Mouse (Mus musculus) inflammation-experienced regulatory T-cells, adult 6 months (primary cell): ENCODE measurements around the gene Bahcc1. TPM values are rescaled to one million over a fixed set of nuclear protein-coding genes. Genes with fewer than 3 reads are reported as not detected.

ENCODE experiments used
- ATAC-seq: one replicate; pipeline ENCODE4 v1.8.0; 2017
- polyA plus RNA-seq, 3 experiments: library from polyadenylated mRNA; unstranded; fragments of 100-300 nt; shearing (Covaris generic); gene quantifications; one replicate each; pipeline ENCODE4 v1.2.1; 2017

Gene Bahcc1
- polyA plus RNA-seq, 3 experiments from 2014 or later = not detected

DNA sequence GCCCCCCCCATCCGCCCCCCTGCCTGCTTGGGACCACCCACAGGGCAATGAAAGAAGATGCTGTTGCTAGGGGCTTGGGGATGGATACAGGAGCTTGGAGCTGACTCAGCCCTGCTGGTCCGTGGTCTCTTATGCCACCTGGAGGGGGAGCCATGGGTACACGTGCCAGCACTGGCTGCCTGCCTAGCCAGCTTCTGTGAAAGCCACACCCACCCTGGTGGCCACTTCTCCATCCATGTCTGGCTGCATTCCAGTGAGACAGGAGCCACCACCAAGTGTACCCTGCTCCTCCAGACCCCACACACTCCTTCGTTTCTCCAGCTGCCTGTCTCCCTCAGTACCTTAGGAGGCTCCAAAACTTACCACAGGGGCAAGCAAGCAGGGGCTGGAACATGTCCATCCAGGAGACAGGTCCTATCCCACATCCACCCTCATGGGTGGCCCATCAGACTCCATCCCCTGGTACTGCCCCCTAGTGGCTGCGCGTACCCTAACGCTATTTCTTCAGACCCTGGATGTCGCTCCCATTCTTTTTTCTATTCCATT, 29.7 kb downstream of the Bahcc1 start:
- ATAC-seq = no peak

DNA sequence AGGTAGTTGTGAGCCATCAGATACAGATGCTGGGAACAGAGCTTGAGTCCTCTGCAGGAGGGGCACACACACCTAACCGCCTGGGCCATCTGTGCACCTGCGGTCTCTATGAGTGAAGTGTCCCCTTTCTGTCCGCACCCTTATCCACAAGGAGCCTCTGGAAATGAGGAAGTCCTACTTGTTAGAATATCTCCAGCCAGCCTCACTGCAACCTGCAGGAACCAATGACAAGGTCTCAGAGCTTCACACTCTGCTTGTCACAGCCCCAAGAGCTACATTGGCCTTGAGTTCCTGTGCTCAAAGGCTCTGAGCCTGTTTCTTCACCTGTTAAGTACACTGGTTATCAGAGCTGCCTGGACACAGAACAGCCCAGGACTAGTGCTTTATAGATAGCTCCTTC, 30.4 kb downstream of the Bahcc1 start:
- no peak for ATAC-seq

DNA sequence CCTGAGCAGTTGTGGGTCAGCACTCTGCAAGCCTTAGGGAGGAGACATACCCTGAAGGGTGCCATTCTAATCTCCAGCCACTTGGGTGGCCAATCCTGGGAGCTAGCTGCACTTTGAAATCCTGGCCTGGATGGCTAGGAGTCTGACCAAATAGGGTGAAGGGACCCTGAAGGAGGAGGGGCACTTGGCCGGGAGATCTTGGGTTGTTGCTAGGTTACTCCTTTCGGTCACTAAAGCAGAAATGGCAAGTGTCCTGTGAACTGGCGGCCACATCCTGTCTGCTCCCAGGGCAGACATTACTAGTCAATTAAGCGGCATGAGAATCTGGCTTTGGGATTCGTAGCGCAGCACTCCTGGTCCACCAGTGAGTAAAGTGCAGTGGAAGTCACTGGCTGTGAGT, 31.3 kb downstream of the Bahcc1 start:
- no peak for ATAC-seq

DNA sequence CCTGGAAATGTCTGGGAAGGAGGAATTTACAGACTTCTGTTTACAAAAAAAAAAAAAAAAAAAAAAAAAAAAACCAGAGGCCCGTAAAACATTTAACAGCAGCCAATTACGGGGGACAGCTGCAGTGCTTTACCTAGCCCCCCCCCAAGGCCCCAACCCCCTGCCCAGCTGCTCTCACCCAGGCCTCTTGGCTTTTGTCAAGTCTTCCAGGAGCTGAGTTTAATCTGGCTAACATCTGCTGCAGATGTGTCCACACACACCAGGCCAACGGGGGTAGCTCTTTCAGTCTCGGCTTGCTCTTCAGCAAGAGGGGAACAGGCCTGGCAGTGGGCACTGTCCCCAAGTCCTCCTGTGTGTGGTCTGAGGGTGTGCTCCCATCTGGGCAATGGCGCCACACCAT, 32.7 kb downstream of the Bahcc1 start:
- ATAC-seq = no peak

DNA sequence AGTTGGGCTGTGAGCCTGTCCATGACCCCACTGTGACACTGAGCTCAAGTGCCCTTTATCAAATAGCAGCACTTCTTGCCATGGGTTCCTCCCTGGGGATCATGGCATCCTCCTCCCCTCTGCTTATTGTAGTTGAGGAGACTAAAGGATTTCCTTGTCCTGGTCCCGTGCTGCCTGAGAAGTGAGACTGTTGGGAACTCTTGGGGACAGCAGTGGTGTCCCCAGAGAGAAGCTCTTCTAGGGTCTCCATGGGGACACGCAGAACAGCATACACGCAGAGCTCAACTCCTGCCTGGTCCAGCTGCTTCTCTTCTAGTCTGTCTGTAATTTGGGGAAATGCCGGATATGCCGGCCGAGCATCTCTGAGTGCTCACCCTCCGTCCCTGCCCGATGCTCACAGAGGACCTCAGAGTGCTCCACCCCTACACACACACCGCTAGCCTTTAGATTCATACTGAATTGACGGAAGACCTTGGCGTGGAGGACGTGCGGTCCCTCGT, 33.6 kb downstream of the Bahcc1 start:
- ATAC-seq = no peak

DNA sequence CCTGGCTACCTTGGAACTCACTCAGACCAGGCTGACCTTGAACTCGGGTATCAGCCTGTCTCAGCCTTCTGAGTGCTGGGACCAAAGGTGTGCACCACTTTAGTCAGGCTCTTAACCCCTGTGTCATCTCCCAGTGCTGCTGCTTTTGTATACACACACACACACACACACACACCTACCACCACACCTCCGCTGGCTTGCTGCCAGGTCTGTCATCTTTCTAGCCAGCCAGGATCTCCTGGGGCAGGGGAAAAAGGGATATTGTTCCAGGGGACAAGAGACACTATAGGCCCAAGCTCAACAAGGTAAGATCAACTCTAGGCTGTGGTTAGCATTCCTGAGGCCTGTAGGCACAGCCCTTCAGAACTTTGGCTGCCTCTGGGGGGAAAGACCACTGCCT, 34.5 kb downstream of the Bahcc1 start:
- no peak for ATAC-seq

DNA sequence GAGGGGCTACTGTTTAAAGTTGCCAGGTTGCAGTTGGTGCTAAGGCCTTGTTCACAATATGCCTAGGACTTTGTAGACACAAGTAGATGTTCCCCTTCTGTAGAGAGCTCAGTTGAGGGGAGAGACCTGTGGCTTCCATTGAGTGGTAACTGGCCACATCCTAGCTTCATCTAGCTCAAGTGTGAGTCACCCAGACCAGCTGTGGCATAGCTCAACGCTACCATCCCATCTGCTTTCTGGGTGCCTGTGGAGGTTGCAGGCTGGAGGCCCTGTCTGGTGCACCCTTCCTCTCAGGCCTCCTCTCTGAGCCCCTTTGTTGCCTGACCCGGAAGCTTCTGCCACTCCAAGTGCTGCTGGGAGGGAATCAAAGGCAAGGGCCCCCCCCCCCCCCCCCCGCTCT, 34.9 kb downstream of the Bahcc1 start:
- ATAC-seq = no peak

DNA sequence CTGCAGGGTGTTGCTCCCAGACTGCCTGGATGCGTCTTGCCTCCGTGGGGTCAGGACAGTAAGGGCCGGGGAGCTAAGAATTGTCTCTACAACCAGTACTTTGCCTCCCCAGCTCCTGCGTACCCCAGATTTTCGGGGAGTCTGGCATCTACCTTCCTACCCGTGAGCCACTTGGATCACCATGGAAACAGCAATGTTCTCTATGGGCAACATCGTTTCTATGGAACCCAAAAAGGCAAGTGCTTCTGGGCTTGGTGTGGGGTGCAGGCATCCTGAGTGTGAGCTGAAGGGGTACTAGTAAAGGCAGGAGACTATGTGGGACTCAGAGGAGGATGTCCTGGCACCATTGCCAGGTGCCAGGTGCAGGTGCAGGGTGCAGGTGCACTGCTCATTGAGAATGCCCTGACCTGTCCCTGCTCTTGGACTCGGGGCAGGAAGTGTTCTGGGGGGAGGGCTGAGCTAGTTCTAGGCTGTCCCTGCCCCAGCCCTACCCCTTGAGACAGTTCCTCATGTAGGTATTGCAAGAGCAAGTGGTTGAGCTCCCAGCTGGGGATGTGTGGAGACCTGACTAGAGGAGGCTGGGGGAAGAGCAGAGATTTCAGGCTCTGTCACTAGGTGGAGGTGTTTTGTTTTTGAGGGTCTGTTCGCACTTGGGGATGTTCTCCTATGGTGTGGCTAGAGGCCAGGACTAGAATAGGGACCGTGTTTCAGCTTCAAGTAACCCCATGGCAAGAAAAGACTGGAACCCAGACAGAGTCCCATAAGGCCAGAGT, 35.6 kb downstream of the Bahcc1 start:
- ATAC-seq = no peak

DNA sequence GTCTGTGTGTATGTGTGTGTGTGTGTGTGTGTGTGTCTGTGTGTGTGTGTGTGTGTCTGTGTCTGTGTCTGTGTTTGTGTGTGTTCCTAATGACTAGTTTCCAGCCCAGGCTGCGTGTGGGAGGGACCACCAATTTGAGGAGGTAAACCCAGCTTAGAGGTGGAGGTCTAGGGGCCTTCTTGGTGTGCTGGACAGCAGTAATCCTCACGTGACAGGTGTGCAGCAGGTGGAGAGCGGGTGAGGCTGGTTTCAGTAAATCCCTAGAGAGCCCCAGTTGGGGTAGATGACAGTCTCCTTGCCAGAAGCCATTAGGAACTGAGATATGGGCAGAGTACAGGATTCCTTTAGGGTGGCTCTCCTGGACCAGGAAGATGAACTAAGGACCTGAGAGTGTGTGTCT, 36.3 kb downstream of the Bahcc1 start:
- ATAC-seq = no peak

DNA sequence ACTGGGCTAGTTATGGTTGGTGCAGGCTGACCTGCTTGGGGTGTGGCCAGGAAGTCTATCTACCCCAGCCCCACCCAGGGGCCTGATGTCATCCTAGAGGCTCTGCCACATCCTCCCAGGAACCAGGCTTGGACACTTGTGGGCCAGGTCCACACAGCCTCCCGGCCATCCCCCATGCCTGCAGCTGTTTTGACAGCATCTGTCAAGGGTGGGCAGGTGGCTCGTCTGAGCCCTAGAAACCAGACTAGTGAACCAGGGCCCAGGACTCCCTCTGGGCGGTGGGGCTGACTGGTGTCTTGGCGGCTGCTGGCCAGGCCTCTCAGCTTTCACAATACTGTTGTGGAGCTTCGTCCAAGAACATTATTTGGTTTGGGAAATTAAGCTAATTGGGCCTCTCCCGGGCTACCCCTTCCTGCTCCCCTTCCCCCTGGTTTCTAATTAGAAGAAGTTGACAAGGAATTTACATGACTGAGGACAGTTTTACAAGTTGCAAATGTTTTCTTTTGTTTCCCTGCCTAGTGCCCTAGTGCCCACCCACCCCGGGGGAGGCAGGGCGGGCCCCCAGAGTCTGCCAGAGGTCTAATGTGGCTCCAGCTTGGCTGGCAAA, 36.9 kb downstream of the Bahcc1 start:
- ATAC-seq = no peak

DNA sequence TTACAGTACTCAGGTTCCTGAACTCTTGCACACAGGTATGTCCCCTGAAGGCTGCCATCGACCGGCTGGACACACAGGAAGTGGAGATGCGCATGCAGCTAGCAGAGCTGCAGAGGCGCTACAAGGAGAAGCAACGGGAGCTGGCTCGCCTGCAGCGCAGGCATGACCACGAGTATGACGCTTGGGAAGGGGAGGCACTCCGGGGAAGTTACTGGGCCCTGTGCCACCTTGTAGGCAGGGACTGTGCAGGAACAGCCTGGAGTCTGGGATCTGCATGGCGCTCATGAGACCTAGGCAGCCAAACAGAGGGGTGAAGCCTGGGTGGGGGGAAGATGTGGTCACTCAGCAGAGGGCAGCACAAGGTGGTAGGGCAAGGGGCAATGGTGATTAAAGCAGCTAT, 46.6 kb downstream of the Bahcc1 start:
- ATAC-seq = no peak

DNA sequence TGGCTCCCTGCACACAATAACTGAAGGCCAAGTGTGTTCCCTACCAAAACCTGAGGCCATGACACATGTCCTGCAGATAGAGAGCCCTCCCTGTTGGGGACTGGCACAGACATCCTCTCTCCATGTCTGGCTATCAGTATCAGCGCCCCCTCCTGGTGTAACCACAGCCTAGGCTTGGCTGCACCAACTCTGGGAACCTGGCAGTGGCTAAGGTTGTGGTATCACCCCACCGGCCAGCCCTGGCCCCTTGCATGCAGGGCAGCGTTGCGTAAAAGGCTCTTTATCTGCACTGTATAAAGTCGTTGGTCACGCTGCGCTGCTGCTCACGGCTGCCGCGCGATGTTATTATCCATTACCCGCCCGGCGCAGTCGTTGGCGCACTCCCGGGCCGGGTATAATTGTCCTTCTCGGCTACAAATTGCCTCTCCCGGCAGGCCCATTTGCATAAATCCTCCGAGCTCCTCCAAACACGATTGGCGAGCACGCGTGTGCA, 47.6 kb downstream of the Bahcc1 start:
- no peak for ATAC-seq

DNA sequence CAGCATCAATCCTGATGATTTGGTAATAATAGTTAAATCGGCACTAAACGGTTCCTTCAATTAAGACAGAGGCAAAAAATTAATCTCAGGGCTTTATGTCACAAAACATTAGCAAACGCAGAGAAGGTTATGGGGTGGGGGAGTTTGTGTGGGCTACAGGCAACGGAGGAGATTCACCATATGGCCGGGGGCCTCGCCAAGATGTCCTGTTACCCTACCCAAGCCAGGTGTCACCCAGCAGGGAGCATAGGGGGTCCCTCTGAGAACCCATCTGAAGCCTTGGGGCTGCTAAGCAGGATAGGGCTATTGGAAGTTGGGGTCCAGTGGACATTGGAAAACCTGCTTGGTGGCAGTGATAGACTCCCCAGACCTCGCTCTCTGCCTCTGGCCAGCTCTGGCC, 48.0 kb downstream of the Bahcc1 start:
- no peak for ATAC-seq

DNA sequence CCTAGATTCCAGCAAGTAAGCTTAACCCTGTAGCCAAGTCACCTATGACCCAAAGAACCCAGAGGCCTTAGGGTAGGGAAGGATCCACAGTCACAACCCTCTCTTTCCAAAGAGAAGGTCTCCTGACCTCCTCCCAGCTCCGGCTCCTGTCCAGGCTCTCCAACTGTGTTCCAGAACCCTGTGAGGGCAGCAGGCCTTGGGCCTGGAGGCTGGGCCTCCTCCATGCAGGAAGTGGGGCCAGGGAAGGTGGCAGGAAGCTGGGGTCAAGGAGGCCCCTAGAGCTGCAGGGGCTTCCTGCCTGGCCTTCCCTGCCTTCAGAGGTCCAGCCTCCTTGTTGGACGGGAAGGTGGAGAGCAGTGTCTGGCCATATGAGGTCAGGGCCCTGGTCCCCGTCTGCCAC, 48.5 kb downstream of the Bahcc1 start:
- no peak for ATAC-seq

DNA sequence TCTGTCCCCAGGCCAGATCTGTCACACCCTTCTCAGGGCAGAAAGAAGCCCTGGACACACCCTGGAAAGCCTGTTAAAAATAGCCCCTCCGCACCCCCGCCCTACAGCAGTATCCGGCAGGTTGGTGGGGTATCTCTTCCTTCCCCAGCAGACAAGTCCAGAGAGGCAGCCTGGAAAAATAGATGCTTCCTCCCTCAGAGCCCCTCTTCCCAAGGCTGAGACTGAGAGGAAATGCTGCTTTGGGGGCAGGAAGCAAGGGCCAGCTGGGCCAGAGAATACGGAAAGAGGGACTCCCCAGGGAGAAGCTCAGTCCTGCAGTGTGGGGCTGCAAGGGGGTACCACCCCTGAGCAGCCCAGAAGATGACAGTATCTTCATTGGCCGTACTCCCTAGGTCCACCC, 50.8 kb downstream of the Bahcc1 start:
- ATAC-seq = no peak

DNA sequence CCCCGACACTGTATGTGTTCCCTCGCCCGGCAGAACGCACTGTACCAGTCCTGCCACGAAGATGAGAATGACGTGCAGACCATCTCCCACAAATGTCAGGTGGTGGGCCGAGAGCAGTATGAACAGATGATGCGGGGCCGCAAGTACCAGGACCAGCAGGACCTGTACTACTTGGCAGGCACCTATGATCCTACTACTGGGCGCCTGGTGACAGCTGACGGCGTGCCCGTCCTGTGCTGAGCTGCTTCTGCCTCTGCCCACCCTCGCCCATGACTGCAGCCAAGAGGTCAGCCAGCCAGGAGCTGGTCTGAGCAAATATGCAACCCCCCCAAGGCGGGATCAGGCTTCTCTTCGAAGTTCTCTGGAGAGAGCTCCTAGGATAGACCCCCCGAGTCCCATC, 56.9 kb downstream of the Bahcc1 start:
- no peak for ATAC-seq

DNA sequence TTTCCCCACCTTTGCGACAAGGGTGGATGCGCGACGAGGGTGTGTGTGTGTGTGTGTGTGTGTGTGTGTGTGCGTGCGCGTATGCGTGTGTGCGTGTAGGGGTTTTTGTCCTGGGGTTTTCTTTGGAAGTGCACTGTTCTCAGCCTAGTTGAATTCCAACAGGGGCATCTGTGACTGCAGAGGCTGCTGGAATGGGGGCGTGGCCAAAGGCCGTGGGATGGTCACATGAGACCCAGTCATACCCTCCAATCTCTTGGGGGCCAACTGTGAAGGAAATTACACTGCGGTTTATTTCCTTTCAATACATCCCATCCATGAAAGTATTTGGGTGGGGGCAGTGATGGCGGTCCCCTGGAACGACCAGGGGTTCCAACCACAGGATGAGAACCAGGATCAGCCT, 57.5 kb downstream of the Bahcc1 start:
- ATAC-seq = no peak

DNA sequence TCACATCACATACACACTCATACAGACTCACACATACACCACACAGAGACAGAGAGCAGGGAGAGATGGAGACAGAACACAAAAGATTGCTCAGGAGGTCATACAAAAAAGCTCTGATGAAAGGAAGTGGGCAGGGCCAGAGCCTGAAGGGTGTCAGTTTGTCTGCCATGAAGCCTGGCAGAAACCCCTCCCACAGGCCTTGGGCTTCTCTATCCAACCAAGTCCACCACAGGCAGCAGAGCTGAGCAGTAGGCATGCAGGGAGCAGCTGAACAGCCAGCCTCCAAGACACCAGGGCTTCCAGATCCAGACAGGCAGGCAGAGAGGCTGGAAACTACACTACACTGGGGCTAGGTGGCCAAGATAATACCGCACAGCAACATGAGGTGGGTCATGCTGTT, 61.0 kb downstream of the Bahcc1 start:
- ATAC-seq = no peak

DNA sequence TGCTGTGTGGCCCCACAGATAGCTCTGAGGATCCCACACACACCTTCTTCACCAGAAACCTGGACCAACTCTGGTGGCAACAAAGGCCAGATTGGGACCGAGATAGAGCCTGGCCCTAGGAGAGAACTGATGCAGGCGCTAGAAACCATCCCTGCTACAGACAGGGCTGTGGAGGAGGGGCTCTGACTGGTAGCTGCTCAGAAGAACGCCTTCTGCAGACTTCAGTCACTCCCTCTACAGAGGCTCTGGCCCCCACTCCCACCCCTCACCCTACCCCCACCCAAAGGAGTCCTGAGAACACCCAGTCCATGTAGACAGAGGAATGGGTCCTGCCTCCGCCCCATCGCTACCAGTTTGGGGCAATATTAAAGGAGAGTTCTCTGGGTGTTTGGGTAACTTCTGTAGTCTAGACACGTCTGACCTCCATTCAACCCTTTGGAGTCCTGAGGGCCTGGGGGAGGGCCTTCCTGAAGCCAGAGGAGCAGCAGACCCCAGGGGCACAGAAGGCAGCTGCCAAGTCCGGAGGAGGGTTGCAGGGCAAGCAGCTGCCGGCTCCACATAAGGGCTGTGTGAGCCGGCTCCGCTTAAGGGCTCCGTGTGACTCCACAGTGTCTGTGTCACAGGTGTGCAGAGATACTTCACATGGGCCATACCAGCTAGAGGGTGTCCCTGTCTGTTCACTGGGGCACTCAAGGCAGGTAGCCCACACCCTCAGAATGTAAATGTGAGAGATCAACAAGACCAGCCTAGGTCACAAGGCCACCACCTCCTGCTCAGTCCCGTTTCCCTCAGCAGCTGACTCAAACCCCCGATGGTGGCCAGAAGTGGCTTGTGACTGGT, 63.8 kb downstream of the Bahcc1 start:
- ATAC-seq = no peak

DNA sequence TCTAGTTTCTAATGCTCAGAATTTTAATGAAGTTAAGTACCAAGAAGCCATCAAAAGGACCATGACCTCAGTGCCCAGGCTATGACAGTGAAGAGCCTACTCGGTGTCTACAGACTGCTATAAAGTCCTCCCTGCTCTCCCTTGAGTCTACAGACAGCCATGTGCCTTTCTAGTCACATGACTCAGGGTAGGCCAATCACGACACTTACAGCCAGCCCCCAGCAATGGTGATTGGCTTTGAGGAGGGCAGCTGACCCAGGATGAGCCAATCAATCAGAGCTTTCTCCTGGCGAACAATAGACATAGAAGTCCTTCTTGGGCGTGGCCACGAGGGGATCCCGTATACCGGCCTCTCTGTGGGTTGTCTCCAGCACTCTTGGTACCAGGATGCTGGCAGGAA, 65.0 kb downstream of the Bahcc1 start:
- ATAC-seq = no peak

DNA sequence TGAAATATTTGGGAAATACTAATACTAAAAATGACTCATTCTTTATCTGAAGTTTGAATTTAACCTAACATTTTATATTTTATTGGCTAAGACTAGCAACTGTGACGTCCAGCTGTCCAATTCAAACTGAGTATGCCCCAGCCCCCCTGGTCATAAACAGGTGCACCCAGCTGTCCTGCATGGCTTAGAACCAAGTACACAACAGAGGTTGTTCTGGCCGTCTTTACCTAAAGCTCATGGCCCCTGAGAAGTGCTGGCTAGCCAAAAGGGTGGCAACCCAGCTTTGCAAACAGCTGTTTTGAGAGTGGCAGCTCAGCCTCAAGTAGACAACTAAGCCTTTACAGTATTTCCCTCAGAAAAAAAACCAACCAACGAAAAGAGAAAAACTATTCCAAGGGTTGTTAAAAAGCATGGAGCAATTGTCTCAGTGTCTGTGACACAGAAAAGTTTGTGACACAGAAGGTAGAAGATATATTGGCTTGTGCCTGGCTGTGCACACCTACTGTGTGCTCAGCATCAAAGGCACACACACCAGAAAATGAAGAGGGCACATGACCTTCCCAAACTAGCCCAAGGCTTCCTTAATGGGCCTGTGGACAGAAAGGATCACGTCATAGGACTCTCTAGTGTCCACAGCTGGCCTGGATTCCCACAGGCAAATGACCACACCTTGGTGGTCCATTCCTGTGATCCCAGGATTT, 65.8 kb downstream of the Bahcc1 start:
- ATAC-seq = no peak

DNA sequence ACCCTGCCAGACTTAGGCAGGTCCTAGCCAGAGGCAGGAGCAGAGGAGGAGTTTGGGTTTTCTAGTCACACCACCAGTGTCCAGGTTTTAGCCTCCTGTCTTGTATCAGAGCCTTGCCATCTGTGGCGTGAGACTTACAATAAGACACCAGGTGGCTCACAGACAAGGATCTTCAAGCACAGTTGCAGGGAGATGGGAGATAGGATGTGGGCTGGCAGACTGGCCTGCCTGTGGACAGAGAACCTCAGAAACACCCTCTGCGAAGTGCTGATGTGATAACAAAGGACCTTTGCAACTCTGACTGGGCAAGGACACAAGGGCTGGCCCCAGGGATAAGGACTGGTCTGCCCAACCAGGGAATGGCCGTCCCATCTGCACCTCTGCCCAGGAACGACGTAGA, 66.7 kb downstream of the Bahcc1 start:
- no peak for ATAC-seq

DNA sequence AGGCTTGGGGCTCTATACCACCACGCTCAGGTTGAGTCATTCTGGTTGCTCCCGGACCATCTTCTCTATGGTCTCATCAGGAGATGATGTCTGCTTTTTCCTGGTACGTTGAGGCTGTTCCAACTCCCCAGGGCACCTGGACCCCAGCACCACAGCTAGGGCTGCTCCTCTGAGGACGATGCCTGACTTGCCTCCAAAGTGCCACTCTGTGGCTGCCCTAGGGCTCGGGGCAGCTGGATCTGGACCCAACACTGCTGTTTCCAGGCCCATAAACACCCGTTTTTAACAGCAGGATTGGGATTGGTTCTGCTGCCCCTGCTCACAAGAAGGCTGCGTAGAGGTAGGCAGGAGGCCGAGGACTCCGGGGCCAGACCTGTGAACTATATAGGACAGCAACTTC, 70.4 kb downstream of the Bahcc1 start:
- no peak for ATAC-seq
